Mouse (Mus musculus) stomach, postnatal 0 days (tissue): ENCODE measurements around the gene Tbcb. TPM values are rescaled to one million over a fixed set of nuclear protein-coding genes. Genes with fewer than 3 reads are reported as not detected.

Experiments
- ATAC-seq: fragments of 200-750 bp; cut with Nextera tagmentation; 2 replicates; pipeline ENCODE4 v1.8.0; 2017; ENCODE audit not compliant: low FRiP score, low TSS enrichment
- DNase-seq: peaks from one replicate; pipeline ENCODE4 v3.0.0-alpha.2; 2016; ENCODE audit warnings: low spot score
- H3K27ac ChIP-seq: fragments of 300-500 bp; sonication (generic); replicated peaks from 2 replicates; pipeline ENCODE4 v1.5.1; 2014; ENCODE audit warnings: mild to moderate bottlenecking, control low read depth
- H3K27me3 ChIP-seq: fragments of 300-500 bp; sonication (generic); 2 replicates; pipeline ENCODE4 v1.6.1; 2014; ENCODE audit warnings: low read length; ENCODE audit not compliant: control insufficient read depth, insufficient read depth
- H3K36me3 ChIP-seq: fragments of 300-500 bp; sonication (generic); 2 replicates; pipeline ENCODE4 v1.6.1; 2014; ENCODE audit warnings: low read length, mixed read lengths; ENCODE audit not compliant: control insufficient read depth, insufficient read depth
- H3K4me1 ChIP-seq: fragments of 300-500 bp; sonication (generic); replicated peaks from 2 replicates; pipeline ENCODE4 v1.6.1; 2014; ENCODE audit warnings: antibody characterized with exemption; ENCODE audit not compliant: control insufficient read depth, insufficient read depth
- H3K4me2 ChIP-seq: fragments of 300-500 bp; sonication (generic); replicated peaks from 2 replicates; pipeline ENCODE4 v1.6.1; 2014; ENCODE audit warnings: low read depth, mild to moderate bottlenecking, control low read depth, moderate library complexity
- H3K4me3 ChIP-seq: fragments of 300-500 bp; sonication (generic); 2 replicates; pipeline ENCODE4 v1.5.1; 2014; ENCODE audit warnings: low read depth, low read length, control low read depth
- H3K9ac ChIP-seq: fragments of 300-500 bp; sonication (generic); 2 replicates; pipeline ENCODE4 v1.6.1; 2014; ENCODE audit warnings: mild to moderate bottlenecking, low read length, control low read depth, mixed read lengths
- H3K9me3 ChIP-seq: fragments of 300-500 bp; sonication (generic); 2 replicates; pipeline ENCODE4 v1.6.1; 2016; ENCODE audit warnings: low read length; ENCODE audit not compliant: control insufficient read depth
- CTCF ChIP-seq: IDR thresholded peaks from 2 replicates; pipeline ENCODE4 v1.5.1; 2016; ENCODE audit warnings: antibody characterized with exemption, low read depth, mild to moderate bottlenecking, moderate library complexity
- EP300 ChIP-seq: optimal IDR thresholded peaks from 2 replicates; pipeline ENCODE3; 2016; ENCODE audit warnings: antibody characterized with exemption
- WGBS: fragments of 180-500 bp; shearing (Covaris S2); extraction: QIAGEN DNeasy Blood & Tissue Kit; methylation state at CpG from one replicate; pipeline ENCODE4 v1.1.7; 2014; 5-methylcytosine and 5-hydroxymethylcytosine counted together
- polyA plus RNA-seq: library from polyadenylated mRNA; unstranded; fragments of >200 nt; fragmentation: Nextera tagmentation; extraction: Ambion mirVana; gene quantifications from 2 replicates; pipeline ENCODE4 v1.2.1, GENCODE M21; 2015

Tbcb gene
- polyA plus RNA-seq, 1 experiment from 2014 or later, result 149 TPM

GRCm38 (mm10) chr7:30178256-30178655, 53.8 kb downstream of the Tbcb start:
- no peak overlapping the region for H3K4me3 ChIP-seq
- WGBS, result 81% methylated on average over 11 of the region's 11 CpGs
- no peaks in the 10 kb centered on the region for H3K4me1 ChIP-seq
- H3K9ac ChIP-seq, result no peak overlapping the region
- DNase-seq (no peak), ATAC-seq (no peak)
- H3K36me3 ChIP-seq, result peaks cover 8% of the 10 kb centered on the region
- H3K4me2 ChIP-seq, result no peak overlapping the region
- no peaks in the 10 kb centered on the region for H3K9me3 ChIP-seq
- TF ChIP-seq CTCF, result no peak
- TF ChIP-seq EP300, result no peak
- H3K27ac ChIP-seq, result no peak overlapping the region
- H3K27me3 ChIP-seq, result no peaks in the 10 kb centered on the region

- no peak overlapping the region for H3K27ac ChIP-seq
- no peak overlapping the region; the same call in 1 of the 2 replicates for H3K9ac ChIP-seq
- no peaks in the 10 kb centered on the region for H3K9me3 ChIP-seq
- no peak for ATAC-seq
- TF ChIP-seq CTCF (no peak), EP300 (no peak)
- DNase-seq, result no peak
- no peaks in the 10 kb centered on the region for H3K4me1 ChIP-seq
- WGBS, result 83% methylated on average over 12 of the region's 12 CpGs
- no peak overlapping the region for H3K4me3 ChIP-seq
- H3K36me3 ChIP-seq, result peaks cover 8% of the 10 kb centered on the region
- H3K27me3 ChIP-seq, result no peaks in the 10 kb centered on the region
- no peak overlapping the region for H3K4me2 ChIP-seq
These were observed 55.6 kb downstream of the Tbcb start for GRCm38 (mm10) chr7:30176474-30176873.

Other genes starting within 250 kb of the Tbcb start
- 3.7 and 5.3 TPM in 2 replicates for gene Zfp568, start 248.3 kb downstream of the Tbcb start, polyA plus RNA-seq
- gene Zfp14, start 180.9 kb downstream of the Tbcb start, polyA plus RNA-seq, result 1.6 and 1.8 TPM in 2 replicates
- gene Zfp82, start 159.4 kb downstream of the Tbcb start, polyA plus RNA-seq, result 1.9 and 2.1 TPM in 2 replicates
- 0.36 and 0.38 TPM in 2 replicates for gene Gm26920, start 141.9 kb downstream of the Tbcb start, polyA plus RNA-seq
- gene Zfp566, start 141.7 kb downstream of the Tbcb start, polyA plus RNA-seq, result 3.4 and 3.8 TPM in 2 replicates
- gene Zfp260, start 137.5 kb downstream of the Tbcb start, polyA plus RNA-seq, result 44.6 and 44.8 TPM in 2 replicates
- 2.4 and 3.0 TPM in 2 replicates for gene Zfp382, start 110.3 kb downstream of the Tbcb start, polyA plus RNA-seq
- gene Zfp146, start 62.5 kb downstream of the Tbcb start, polyA plus RNA-seq, result 4.2 and 5.4 TPM in 2 replicates
- gene Cox7a1, start 48.1 kb downstream of the Tbcb start, polyA plus RNA-seq, result 38.8 and 40.7 TPM in 2 replicates
- 94.5 and 96.8 TPM in 2 replicates for gene Capns1, start 33.5 kb downstream of the Tbcb start, polyA plus RNA-seq
- 98.2 and 106 TPM in 2 replicates for gene Polr2i, start 324 bp downstream of the Tbcb start, polyA plus RNA-seq
- gene Ovol3, start 3.5 kb upstream of the Tbcb start, polyA plus RNA-seq, result not detected in 2 replicates
- 0.38 and 0.44 TPM in 2 replicates for gene Thap8, start 47.8 kb upstream of the Tbcb start, polyA plus RNA-seq
- 2.4 TPM in 2 replicates for gene Wdr62, start 48.1 kb upstream of the Tbcb start, polyA plus RNA-seq
- 9.6 and 10.2 TPM in 2 replicates for gene Clip3, start 59.5 kb upstream of the Tbcb start, polyA plus RNA-seq
- gene Alkbh6, start 76.4 kb upstream of the Tbcb start, polyA plus RNA-seq, result 55.4 and 58.8 TPM in 2 replicates
- 13.5 and 14.2 TPM in 2 replicates for gene Syne4, start 82.5 kb upstream of the Tbcb start, polyA plus RNA-seq
- gene E130208F15Rik, start 89.5 kb upstream of the Tbcb start, polyA plus RNA-seq, result not detected in 2 replicates
- 19.1 and 20.2 TPM in 2 replicates for gene Sdhaf1, start 91.6 kb upstream of the Tbcb start, polyA plus RNA-seq
- 2.9 and 3.3 TPM in 2 replicates for gene Lrfn3, start 130.5 kb upstream of the Tbcb start, polyA plus RNA-seq
- gene Tyrobp, start 181.5 kb upstream of the Tbcb start, polyA plus RNA-seq, result 66.6 and 71.0 TPM in 2 replicates
- gene Hcst, start 187.6 kb upstream of the Tbcb start, polyA plus RNA-seq, result 3.2 and 3.7 TPM in 2 replicates
- gene Nfkbid, start 189.5 kb upstream of the Tbcb start, polyA plus RNA-seq, result 1.1 TPM in 2 replicates
- 21.7 and 24.1 TPM in 2 replicates for gene Aplp1, start 213.3 kb upstream of the Tbcb start, polyA plus RNA-seq
- gene Kirrel2, start 225.4 kb upstream of the Tbcb start, polyA plus RNA-seq, result 0.18 TPM in 2 replicates
- gene Nphs1, start 226.0 kb upstream of the Tbcb start, polyA plus RNA-seq, result 0.16 and 0.25 TPM in 2 replicates